Mouse (Mus musculus) embryo, embryonic 10.5 days (tissue): ENCODE results near the gene Paxip1.

Experiments
- DNase-seq: peaks from one replicate; pipeline ENCODE4 v3.0.0-alpha.2; 2015; ENCODE audit warnings: low spot score

The Paxip1 gene

DNA sequence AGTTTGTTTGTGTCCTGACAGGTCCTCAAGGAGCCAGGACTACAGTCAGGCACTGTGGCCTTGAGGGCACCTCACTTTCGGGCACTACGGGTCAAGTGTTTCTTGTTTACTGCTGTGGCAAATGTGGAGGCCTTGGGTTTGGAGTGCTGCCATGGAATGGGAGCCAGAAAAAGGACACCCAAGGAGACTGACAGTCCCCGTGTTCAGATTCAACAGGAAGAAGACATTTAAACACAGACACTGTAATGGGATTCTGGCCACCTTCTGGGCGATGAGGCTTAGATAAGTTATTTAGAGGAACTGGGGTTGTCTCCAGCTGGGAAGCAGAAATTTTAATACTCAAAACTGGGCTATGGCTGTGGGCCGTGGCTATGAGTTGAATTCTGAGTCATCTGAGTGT, 60.8 kb downstream of the Paxip1 start:
- DNase-seq: no peak

DNA sequence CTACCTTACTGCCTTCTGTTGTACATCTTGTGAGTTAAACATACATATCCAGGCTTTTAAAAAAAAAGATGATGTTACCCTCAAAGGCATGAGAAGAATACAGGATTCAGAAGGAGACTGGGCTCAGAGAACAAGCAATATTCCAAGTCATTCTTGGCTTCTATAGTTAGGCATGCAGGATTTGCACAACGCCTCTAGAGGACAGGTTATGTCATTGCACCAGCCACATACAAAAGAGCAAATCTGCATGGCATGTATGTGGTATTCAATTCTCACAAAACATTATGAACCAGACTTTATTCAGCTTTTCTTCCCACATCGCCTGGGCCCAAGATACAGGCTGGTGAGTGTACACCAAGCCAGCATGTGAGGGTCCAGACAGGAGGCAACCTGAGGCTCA, 67.0 kb downstream of the Paxip1 start:
- no peak for DNase-seq

DNA sequence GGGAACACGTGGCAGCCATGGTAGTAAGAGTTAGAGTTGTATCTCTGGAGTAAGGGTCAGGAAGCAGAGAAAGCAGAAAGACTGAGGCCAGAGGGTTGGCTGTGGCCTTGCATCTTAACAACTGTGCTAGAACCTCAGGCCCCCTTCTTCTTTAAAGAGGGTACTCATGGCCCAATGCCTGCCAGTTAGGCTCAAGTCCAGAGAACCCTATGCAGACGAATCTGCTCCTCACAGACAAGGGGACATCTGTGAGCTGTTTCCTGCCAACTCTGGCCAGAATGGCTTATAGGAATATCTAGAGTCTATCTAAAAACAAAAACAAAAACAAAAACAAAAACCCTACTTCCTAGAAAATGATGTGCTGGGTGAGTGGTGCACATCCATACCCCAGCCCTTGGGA, 72.2 kb downstream of the Paxip1 start:
- no peak for DNase-seq

DNA sequence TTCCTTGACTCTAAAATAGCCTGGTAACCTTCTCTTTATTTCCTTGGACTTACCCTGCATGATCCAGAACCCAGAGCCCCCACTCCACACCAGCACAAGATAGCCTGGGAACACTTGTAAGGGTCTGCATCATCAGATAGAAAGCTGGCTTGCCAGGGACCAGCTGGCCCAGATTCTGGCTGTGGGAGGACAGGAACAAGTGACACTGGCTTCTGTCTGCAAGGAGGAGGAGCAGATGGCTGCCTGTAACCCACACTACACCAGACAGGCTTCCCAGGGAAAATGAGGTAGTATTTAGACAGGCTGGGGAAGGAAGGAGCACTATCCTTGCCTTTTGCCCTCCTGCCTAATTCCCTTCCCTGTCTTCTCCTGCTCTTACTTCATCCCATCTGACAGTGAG, 74.2 kb downstream of the Paxip1 start:
- no peak for DNase-seq

DNA sequence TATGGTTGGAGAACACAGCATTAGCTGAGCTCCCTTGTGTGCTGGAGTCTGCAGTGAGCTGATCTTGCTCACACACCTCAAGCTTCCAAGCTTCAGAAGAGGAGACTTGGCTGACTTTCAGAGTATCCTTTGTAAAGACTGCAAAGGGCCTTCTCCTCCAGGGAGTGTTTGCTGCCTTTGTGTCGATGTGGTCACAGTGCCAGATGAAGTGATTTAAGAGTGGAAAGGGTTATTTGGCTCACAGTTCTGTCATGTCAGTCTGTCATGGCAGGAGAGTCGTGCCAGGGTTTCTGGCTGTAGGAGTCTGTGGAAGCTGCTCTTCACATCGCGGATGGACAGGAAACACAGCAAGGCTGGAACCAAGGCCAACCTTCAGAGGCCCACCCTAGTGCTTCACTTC, 75.5 kb downstream of the Paxip1 start:
- no peak for DNase-seq

DNA sequence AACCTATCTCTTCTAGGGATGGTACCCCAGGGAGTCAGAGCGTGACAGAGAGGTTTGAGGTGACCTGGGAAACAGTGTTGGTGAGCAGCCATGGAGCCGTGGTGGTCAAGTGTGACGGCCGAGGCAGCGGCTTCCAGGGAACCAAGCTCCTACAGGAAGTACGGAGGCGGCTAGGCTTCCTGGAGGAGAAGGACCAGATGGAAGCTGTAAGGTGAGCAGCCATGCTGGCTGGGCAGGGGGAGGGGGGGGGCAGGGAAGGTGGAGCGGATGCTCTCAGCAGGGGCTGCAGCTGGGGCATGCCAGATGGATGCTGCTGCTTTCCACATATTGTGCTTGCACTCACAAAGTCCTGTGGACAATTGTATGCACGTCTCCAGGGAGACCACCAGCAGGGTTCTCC, 77.1 kb downstream of the Paxip1 start:
- DNase-seq: peak; percentile 18

DNA sequence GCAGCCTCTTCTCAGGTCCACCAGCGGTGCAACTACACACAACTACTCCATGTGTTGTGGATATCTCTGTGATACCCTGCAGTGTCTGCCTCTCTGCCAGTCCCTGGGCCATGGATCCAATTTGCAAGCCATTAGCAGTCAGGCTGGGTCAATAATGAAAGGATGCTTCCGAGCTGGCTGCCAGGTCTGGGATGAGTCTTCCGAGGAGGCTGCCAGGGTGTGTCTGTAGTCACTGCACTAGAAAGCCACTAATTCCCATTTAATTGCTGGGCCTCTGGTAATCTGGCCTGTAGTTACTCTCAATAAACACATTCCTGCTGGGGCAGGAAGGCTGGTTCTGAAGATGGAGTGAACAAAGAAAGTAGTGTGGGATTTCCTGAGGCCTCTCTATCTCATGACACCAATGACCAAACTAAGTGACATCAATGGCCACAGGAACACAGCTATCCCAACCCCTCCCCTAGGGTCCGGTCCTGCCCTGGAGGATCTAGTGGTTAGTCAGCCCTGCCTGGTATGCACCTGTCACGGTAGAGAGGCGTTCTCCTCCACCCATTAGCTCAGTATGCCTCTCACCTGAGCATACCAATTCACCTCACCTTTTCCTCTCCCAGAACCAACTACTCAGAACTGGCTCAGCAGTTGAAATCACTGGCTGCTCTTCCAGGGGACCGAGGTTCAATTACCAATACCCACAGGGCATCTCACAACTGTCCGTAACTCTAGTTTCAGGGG, 79.9 kb downstream of the Paxip1 start:
- no peak for DNase-seq

DNA sequence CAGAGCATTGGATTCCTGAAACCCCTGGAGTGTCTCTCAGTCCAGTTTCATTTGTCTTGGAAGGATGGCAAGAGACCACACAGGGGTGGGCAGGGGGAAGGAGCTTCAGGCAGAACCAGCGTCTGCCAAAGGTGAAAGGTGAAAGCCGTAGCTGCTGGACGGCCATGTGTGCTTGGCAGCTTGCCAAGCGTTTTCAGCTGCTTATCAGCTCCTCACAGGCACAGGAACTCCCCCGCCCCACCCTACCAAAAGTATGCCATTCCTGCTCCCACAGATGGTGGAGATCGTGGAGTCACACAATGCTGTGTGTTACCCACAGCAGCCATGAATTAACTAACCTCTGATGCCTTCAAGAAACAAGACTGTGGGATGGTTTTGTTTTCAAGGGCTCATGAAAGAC, 83.3 kb downstream of the Paxip1 start:
- DNase-seq: peak; percentile 31

DNA sequence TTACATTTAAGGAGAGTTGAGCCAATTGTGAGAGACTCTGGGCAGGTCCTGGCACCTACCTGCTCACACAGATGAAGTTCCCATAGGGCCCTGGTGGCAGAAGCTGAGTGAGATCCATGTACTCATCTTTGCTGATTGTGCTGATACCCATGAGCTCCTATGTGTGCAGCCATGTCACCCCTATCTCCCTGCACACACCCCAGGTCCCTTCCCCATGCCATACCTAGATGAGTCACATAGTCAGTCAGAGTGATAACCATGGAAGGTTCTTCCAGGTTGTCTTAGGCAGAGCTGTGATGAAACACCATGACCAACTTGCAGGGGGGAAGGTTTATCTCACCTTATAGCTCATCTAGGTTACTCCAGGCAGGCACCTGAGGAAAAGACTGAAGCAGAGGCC, 84.2 kb downstream of the Paxip1 start:
- DNase-seq: no peak

DNA sequence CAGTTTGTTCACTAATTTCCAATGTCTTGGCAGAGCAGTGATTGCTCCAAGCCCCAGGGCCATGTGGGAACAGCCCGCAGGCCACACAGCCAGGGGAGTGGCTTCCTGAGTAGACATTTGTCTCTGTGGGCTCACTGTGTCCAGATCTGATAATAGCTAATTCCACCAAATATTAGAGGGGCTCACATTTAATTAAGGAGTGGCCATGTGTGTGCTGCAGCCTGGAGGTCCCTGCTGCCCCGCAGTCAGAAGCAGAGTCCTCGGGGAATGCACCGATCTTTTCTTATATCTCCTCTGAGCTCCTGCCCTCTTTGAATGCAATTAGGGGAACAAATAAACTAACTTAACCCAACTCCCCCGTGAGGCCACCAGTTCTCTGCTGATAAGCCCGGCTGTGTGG, 84.9 kb downstream of the Paxip1 start:
- DNase-seq: no peak

DNA sequence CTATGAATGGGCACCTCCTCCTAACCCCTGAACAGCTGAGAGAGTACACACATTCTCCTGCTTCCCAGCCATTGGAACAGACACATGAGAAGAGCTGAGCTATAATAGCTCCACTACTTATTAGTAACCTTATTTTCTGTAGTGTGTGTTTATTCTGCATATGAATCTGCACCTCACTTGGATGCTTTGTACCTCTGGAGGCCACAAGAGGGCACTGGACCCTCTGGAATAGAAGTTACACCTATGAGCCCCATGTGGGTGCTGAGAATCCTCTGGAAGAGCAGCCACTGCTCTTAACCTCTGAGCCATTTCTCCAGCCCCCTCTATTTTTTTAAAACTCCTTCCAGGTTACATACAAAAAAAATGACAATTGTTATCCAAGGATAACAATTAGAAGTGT, 86.5 kb downstream of the Paxip1 start:
- DNase-seq: no peak

DNA sequence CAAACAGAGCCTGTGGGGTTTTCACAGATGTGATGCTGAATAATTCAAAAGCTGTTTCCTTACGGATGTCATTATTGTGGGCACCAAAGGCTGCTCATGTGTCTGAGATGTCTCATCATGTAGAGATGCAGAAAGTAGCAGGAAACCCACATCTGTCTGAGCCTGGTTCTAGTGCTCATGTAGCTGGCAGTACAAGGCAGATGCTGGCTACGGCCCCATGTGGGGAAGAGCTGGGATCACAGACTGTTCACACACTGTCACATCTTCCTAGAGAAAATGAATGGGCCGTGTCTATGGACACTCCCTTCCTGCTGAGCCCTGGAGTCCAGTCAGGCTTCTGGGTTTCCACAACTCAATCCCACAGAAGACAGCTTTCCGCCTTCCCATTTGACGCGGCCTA, 89.0 kb downstream of the Paxip1 start:
- no peak for DNase-seq
